Mouse (Mus musculus) heart, postnatal 25 days (tissue): Measurements from ENCODE around the gene Pard3b. TPM values are rescaled to one million over a fixed set of nuclear protein-coding genes. Genes with fewer than 3 reads are reported as not detected.
A peak's percentile ranks its signal among the peaks of the same experiment; 100 is the strongest.

Experiments
- DNase-seq: peaks from one replicate; pipeline ENCODE4 v3.0.0; 2022; ENCODE audit warnings: low spot score
- intact Hi-C: fragments of 180-260 bp; cut with DNase I; formaldehyde crosslinking; loops from one replicate; pipeline ENCODE4 v1.15.1; 2025
- total RNA-seq, 2 experiments: library from RNA; stranded (reverse); gene quantifications; 2 replicates each; pipeline ENCODE4 v1.2.3; 2021

The Pard3b gene
- total RNA-seq, 2 experiments from 2014 or later, result 11.5 to 12.4 TPM

GRCm38 (mm10) chr1:61736550-61736949, 97.9 kb downstream of the Pard3b start:
- no peak for DNase-seq
- intact Hi-C loops, result no loop called here

GRCm38 (mm10) chr1:61742831-61743230, 104.2 kb downstream of the Pard3b start:
- intact Hi-C loops, result no loop called here
- DNase-seq, result no peak

DNA sequence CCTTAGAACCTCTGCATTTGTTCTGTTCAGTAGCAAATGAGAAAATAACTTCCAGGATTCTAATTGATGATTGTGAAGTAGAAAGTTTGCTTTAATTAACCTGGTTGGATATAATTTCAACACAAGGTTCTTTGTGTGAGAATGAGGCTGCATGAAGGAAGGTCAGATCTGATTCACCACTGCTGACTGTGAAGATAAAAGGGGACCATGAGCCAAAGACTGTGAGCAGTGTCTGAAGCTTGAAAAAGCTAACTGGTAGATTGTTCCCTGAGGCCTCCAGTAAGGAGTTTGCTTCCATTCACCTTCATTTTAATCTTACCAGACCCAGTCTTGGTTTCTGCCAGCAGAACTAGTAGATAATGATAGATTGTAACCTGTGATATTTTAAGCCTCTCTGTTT, 108.9 kb downstream of the Pard3b start:
- intact Hi-C loops, result no loop called here
- no peak for DNase-seq

DNA sequence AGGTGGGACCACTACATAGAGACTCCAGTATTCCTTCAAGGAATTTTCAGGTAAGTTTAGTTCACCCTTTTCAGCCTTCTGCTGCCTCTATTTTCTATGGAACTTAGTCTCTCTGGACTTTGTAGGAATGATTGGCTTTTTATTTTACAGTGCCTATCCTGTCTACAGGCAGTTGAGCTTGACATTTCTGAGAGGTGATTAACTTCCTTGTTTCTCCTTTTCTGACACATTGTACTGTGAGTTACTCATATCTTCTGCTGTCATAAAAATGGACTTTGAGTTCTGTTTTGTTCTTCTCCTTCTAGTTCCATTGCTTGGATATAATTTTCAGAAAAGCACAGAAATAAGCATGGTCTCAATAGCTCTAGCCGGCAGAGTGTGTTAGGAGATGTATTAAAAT, 112.4 kb downstream of the Pard3b start:
- intact Hi-C loops, result no loop called here
- DNase-seq, result no peak

GRCm38 (mm10) chr1:61756771-61757170, 118.1 kb downstream of the Pard3b start:
- DNase-seq, result no peak
- intact Hi-C loops, result no loop called here

GRCm38 (mm10) chr1:61771213-61771612, 132.6 kb downstream of the Pard3b start:
- DNase-seq, result peak; percentile 19
- intact Hi-C loops, result loop anchor here (1.0 to 10.0 kb wide), 4 partner anchors 393 to 924 kb away; no protein-coding TSS in a partner anchor

DNA sequence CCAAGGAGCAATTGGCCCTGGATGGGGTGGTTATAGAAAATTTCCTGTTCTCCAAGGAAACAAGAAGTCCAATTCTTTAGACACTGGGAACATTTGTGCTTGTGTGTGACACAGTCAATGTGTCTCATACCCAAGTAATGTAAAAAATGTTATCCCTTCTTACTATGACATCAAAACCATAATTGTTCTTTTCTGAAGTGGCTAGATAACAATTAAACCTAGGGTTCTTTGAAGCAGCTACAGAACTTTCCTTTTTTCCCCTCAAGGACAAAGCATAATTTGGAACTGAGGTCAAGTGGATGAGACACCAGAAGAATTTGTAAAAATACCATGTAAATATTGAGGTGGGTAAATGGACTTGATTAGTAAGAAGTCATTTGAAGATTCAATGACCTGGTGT, 140.1 kb downstream of the Pard3b start:
- no peak for DNase-seq
- intact Hi-C loops, result loop anchor here (10.0 kb wide), 1 partner anchor 916 kb away; no protein-coding TSS in a partner anchor

GRCm38 (mm10) chr1:61779906-61780305, 141.3 kb downstream of the Pard3b start:
- no peak for DNase-seq
- intact Hi-C loops, result loop anchor here (10.0 kb wide), 1 partner anchor 915 kb away; no protein-coding TSS in a partner anchor

GRCm38 (mm10) chr1:61796296-61796695, 157.7 kb downstream of the Pard3b start:
- intact Hi-C loops, result no loop called here
- no peak for DNase-seq

- intact Hi-C loops, result no loop called here
These were observed 181.6 kb downstream of the Pard3b start for GRCm38 (mm10) chr1:61820213-61820612.

GRCm38 (mm10) chr1:61825560-61826191, 187.1 kb downstream of the Pard3b start:
- DNase-seq, result no peak
- intact Hi-C loops, result no loop called here

More at GRCm38 (mm10) chr1:61820213-61820612, 181.6 kb downstream of the Pard3b start:
- DNase-seq, result no peak

GRCm38 (mm10) chr1:61837006-61837544, 198.5 kb downstream of the Pard3b start:
- DNase-seq, result no peak
- intact Hi-C loops, result no loop called here

GRCm38 (mm10) chr1:61846606-61847005, 208.0 kb downstream of the Pard3b start:
- DNase-seq, result no peak

DNA sequence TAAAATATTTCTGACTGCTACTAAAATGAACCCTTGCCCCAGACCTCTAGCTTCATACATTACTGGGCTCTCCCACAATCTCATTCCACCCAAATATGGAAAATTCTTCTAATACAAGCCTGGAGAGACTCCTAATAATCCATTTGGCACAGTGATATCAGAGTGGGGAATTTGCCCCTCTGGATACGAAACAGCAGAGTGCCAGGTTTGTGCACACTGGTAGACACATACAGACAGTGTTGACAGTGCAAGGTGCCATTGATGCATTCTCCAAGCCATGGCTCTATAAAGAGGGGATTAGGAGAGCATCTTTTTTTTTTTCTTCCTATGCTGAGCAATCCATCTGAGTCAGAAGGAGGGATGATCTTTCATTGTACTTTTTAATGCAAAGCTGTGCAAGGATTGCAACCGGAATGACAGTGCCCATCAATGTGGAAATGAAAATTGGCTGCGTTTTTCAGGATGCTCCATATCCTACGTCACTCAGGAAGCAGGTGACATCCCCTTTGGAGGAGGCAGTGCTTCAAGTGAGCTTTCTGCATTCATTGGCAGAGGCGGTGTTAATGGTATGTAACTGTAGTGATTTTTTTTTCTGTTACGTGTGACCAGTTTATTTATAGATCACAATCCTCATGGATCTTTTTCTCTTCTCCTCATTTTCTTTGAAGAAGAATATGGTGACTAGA, 210.5 kb downstream of the Pard3b start:
- intact Hi-C loops, result no loop called here

More at GRCm38 (mm10) chr1:61846606-61847005, 208.0 kb downstream of the Pard3b start:
- intact Hi-C loops, result no loop called here

GRCm38 (mm10) chr1:61850471-61850870, 211.8 kb downstream of the Pard3b start:
- no peak for DNase-seq
- intact Hi-C loops, result no loop called here

More for the DNA sequence above, 210.5 kb downstream of the Pard3b start:
- DNase-seq, result no peak

GRCm38 (mm10) chr1:61851176-61851575, 212.6 kb downstream of the Pard3b start:
- intact Hi-C loops, result no loop called here
- no peak for DNase-seq

GRCm38 (mm10) chr1:61867286-61868082, 228.9 kb downstream of the Pard3b start:
- intact Hi-C loops, result no loop called here
- no peak for DNase-seq

DNA sequence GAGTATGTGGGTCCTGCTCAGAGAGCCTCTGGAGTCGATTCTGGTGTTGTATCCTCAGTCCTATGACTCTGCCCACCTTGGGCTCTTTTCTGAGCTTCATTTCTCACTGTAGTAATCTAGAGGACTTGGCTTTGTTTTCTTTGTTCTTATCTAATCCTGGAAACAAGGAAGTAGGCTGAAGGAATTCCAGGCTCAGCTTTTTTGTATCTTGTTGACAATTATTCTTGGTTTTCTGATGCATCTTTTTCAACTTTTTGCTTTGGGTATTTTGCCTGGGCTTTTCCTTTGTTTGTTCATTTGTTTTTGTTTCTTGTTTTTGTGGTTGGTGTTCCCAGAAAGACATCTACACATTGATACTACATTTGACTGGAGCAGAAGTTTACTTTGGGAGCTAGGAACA, 236.3 kb downstream of the Pard3b start:
- intact Hi-C loops, result no loop called here
- DNase-seq, result no peak

DNA sequence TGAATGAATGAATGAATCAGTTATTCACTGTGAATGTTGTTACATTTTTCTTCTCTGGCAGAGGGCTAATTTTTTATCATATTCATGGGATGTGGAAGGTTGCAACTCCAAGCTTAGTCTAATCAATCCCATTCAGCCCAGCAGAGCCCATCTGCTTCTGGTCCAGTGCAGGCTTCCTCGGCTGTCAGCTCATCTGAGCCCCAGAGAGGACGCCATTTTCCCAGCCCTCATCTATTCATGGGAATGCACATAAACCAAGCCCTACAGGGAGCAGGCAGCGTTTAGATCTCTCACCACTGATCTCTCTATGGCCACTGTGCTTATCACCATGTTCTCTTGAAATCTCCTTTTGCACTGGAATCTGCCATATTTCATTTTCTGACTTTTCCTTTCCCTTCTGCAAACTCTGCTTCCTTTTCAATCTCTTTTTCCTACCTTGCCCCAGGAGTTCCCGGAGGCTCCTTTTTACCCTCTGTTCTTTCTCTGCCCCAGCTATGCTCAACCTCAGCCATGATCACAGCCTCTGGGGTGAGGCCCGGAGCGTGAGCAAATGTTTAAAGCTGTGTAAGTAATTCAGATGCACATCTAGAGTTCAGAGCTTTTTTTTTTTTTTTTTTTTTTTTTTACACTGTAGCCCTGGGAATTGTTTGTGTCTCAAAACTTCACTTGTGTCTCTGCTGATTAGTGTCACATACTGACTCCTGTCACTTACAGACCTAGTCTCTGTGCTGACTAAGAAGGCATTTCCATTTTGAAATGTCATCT, 241.3 kb downstream of the Pard3b start:
- intact Hi-C loops, result no loop called here
- no peak for DNase-seq

DNA sequence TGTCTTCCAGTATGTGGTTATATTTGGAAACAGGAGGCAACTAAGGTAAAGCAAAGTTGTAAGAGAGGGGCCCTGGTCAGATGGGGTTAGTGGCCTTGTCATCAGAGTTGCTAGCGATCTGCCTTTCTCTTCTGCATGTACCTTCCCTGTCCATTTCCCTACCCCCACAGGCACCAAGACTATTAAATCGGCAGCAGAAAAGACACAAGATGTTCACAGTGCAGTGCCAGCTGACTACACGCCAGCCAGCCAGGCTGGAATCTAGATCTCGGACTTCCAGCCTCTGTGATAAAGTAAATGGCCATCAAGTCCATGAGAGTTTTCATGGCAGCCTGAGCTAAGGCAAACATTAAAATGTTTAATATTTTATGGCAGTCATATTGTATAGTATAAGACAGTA, 257.4 kb downstream of the Pard3b start:
- no peak for DNase-seq
- intact Hi-C loops, result no loop called here
